Mouse (Mus musculus) C2C12 (cell line): ENCODE data around the gene Ifi27. TPM values are rescaled to one million over a fixed set of nuclear protein-coding genes. Genes with fewer than 3 reads are reported as not detected.

Experiments used
- H3K27me3 ChIP-seq: one replicate; pipeline ENCODE4 v1.6.1; 2011; ENCODE audit not compliant: control insufficient read depth, insufficient read depth, insufficient read length
- H3K36me3 ChIP-seq: one replicate; pipeline ENCODE4 v1.6.1; 2011; ENCODE audit not compliant: control insufficient read depth, insufficient read depth
- H3K4me3 ChIP-seq: one replicate; pipeline ENCODE4 v1.5.1; 2011; ENCODE audit warnings: mild to moderate bottlenecking, control low read depth; ENCODE audit not compliant: poor library complexity, insufficient read depth, severe bottlenecking
- H3K79me2 ChIP-seq: one replicate; pipeline ENCODE4 v1.6.1; 2011; ENCODE audit not compliant: control insufficient read depth, insufficient read depth
- H3K79me3 ChIP-seq: one replicate; pipeline ENCODE4 v1.6.1; 2011; ENCODE audit warnings: low read depth, control low read depth
- H3ac ChIP-seq: one replicate; pipeline ENCODE3; 2011; ENCODE audit warnings: low read depth; ENCODE audit not compliant: control insufficient read depth, insufficient read length
- CEBPB ChIP-seq: IDR thresholded peaks from one replicate; pipeline ENCODE4 v1.6.1; 2011; ENCODE audit warnings: low read depth, mild to moderate bottlenecking, control low read depth, moderate library complexity
- CTCF ChIP-seq: IDR thresholded peaks from one replicate; pipeline ENCODE4 v1.5.1; 2011; ENCODE audit not compliant: control insufficient read depth, insufficient read depth, insufficient read length
- FOSL1 ChIP-seq: IDR thresholded peaks from one replicate; pipeline ENCODE4 v1.8.0; 2011; ENCODE audit warnings: mild to moderate bottlenecking, low read length; ENCODE audit not compliant: poor library complexity, insufficient read depth, severe bottlenecking
- MAX ChIP-seq: IDR thresholded peaks from one replicate; pipeline ENCODE4 v1.6.1; 2011; ENCODE audit warnings: mild to moderate bottlenecking, control low read depth
- MYOD1 ChIP-seq: IDR thresholded peaks from one replicate; pipeline ENCODE4 v1.6.1; 2011; ENCODE audit warnings: low read depth; ENCODE audit not compliant: control insufficient read depth, insufficient read length
- MYOG ChIP-seq: IDR thresholded peaks from one replicate; pipeline ENCODE4 v1.6.1; 2011; ENCODE audit not compliant: control insufficient read depth, insufficient read length; ENCODE audit errors: extremely low read depth
- USF1 ChIP-seq: IDR thresholded peaks from one replicate; pipeline ENCODE4 v1.6.1; 2011; ENCODE audit warnings: low read depth, mild to moderate bottlenecking, control low read depth, moderate library complexity
- polyA plus RNA-seq: library from polyadenylated mRNA; unstranded; fragments of >200 nt; fragmentation: generic; extraction: Trizol; gene quantifications from one replicate; pipeline ENCODE4 v1.2.1, GENCODE M21; 2012; ENCODE audit warnings: missing spikeins

The Ifi27 gene
- polyA plus RNA-seq, 1 experiment = 55.2 TPM

GRCm38 (mm10) chr12:103425016-103425728, 8.8 kb upstream of the Ifi27 start:
- Histone ChIP-seq H3K79me3 (peaks cover 53% of the 10 kb centered on the region), H3K27me3 (no peaks in the 10 kb centered on the region), H3K36me3 (peaks cover 34% of the 10 kb centered on the region), H3ac (peak overlapping the region; percentile 86), H3K79me2 (peaks cover 56% of the 10 kb centered on the region), H3K4me3 (peak overlapping the region; percentile 98)
- TF ChIP-seq CEBPB = no peak

- Histone ChIP-seq H3K4me3 (peak within 1 kb of the TSS; percentile 98), H3K79me2 (peaks cover 48% of the 10 kb centered on the region), H3ac (peak within 1 kb of the TSS; percentile 86), H3K27me3 (no peaks in the 10 kb centered on the region), H3K79me3 (peaks cover 46% of the 10 kb centered on the region), H3K36me3 (peaks cover 34% of the 10 kb centered on the region)
- TF ChIP-seq MYOD1 = no peak
- peak; percentile 58 for TF ChIP-seq MAX
- TF ChIP-seq USF1 = no peak
- TF ChIP-seq CEBPB = peak; percentile 19
- no peak for TF ChIP-seq FOSL1
- no peak for TF ChIP-seq MYOG
- TF ChIP-seq CTCF = peak; percentile 67
Observed at GRCm38 (mm10) chr12:103425729-103426470, 8.1 kb upstream of the Ifi27 start, which contains the start of gene Ddx24. Gene Ddx24 (minus strand): TSS chr12:103425830.

- Histone ChIP-seq H3K79me3 (peaks cover 38% of the 10 kb centered on the region), H3K27me3 (no peaks in the 10 kb centered on the region), H3K4me3 (no peak overlapping the region), H3ac (no peak overlapping the region), H3K36me3 (peaks cover 27% of the 10 kb centered on the region), H3K79me2 (peaks cover 40% of the 10 kb centered on the region)
- TF ChIP-seq MYOD1 (no peak), USF1 (no peak), MYOG (no peak), CTCF (no peak), MAX (no peak), FOSL1 (no peak), CEBPB (no peak)
Observed at GRCm38 (mm10) chr12:103426710-103427109, 7.3 kb upstream of the Ifi27 start.

GRCm38 (mm10) chr12:103433430-103433829, 581 bp upstream of the Ifi27 start:
- Histone ChIP-seq H3K4me3 (no peak overlapping the region), H3ac (no peak overlapping the region), H3K27me3 (no peaks in the 10 kb centered on the region), H3K79me2 (no peaks in the 10 kb centered on the region), H3K36me3 (no peaks in the 10 kb centered on the region), H3K79me3 (no peaks in the 10 kb centered on the region)
- TF ChIP-seq MYOG (no peak), MYOD1 (no peak), MAX (no peak), CTCF (no peak), CEBPB (no peak), USF1 (no peak), FOSL1 (no peak)

GRCm38 (mm10) chr12:103434861-103435260, 850 bp downstream of the Ifi27 start:
- H3K79me3 ChIP-seq = no peaks in the 10 kb centered on the region
- H3K79me2 ChIP-seq = no peaks in the 10 kb centered on the region
- H3ac ChIP-seq = no peak overlapping the region
- H3K4me3 ChIP-seq = peak overlapping the region; percentile 29
- H3K27me3 ChIP-seq = no peaks in the 10 kb centered on the region
- H3K36me3 ChIP-seq = no peaks in the 10 kb centered on the region
- no peak for TF ChIP-seq MYOD1
- no peak for TF ChIP-seq CTCF
- TF ChIP-seq MYOG = no peak
- TF ChIP-seq CEBPB = no peak
- TF ChIP-seq FOSL1 = no peak
- TF ChIP-seq MAX = no peak
